Mouse (Mus musculus) MEL (cell line): ENCODE data around the gene Gm9817. TPM values are rescaled to one million over a fixed set of nuclear protein-coding genes. Genes with fewer than 3 reads are reported as not detected.

Experiments
- DNase-seq: peaks from one replicate; pipeline ENCODE4 v3.0.0; 2011; ENCODE audit warnings: low read depth, low spot score
- H3K27ac ChIP-seq: 2 replicates; pipeline ENCODE4 v1.5.1; 2012; ENCODE audit warnings: low read depth, mild to moderate bottlenecking, control low read depth, low read length, moderate library complexity; ENCODE audit not compliant: control insufficient read depth
- H3K27me3 ChIP-seq, 2 experiments: fragments of 150-350 bp in 1 of 2; sonication (generic) in 1 of 2; 2 replicates each; pipeline ENCODE4 v1.6.1; 2012; ENCODE audit warnings: low read length in 2 of 2, mild to moderate bottlenecking in 2 of 2, improper control_type of control experiment in 1 of 2, moderate library complexity in 1 of 2; ENCODE audit not compliant: insufficient read depth in 2 of 2, control insufficient read depth in 1 of 2
- H3K36me3 ChIP-seq, 2 experiments: 2 replicates each; pipeline ENCODE4 v1.6.1; 2012 to 2014; ENCODE audit warnings: low read length in 2 of 2, improper control_type of control experiment in 1 of 2, inconsistent platforms in 1 of 2, mild to moderate bottlenecking in 1 of 2; ENCODE audit not compliant: insufficient read depth in 2 of 2, control insufficient read depth in 1 of 2
- H3K4me1 ChIP-seq, 2 experiments: fragments of 150-350 bp in 1 of 2; sonication (generic) in 1 of 2; 2 replicates each; pipeline ENCODE4 v1.6.1; 2012; ENCODE audit warnings: low read length in 2 of 2, improper control_type of control experiment in 1 of 2, mild to moderate bottlenecking in 1 of 2; ENCODE audit not compliant: insufficient read depth in 2 of 2, control insufficient read depth in 1 of 2
- H3K4me3 ChIP-seq, 2 experiments: fragments of 150-350 bp in 1 of 2; sonication (generic) in 1 of 2; 2 replicates each; pipeline ENCODE4 v1.5.1; 2012; ENCODE audit warnings: low read depth in 2 of 2, low read length in 2 of 2, mild to moderate bottlenecking in 2 of 2, moderate library complexity in 2 of 2, control low read depth in 1 of 2, improper control_type of control experiment in 1 of 2; ENCODE audit not compliant: control insufficient read depth in 1 of 2, insufficient read depth in 1 of 2
- H3K79me2 ChIP-seq: 2 replicates; pipeline ENCODE4 v1.6.1; 2012; ENCODE audit warnings: mild to moderate bottlenecking, low read length, moderate library complexity; ENCODE audit not compliant: control insufficient read depth, poor library complexity, insufficient read depth
- H3K9ac ChIP-seq: 2 replicates; pipeline ENCODE4 v1.6.1; 2012; ENCODE audit warnings: low read depth, mild to moderate bottlenecking, control low read depth, low read length, moderate library complexity; ENCODE audit not compliant: control insufficient read depth, poor library complexity, severe bottlenecking
- H3K9me3 ChIP-seq: fragments of 150-350 bp; sonication (generic); replicated peaks from 2 replicates; pipeline ENCODE4 v1.6.1; 2012; ENCODE audit warnings: mild to moderate bottlenecking, low read length, improper control_type of control experiment, moderate library complexity; ENCODE audit not compliant: insufficient read depth
- BHLHE40 ChIP-seq: IDR thresholded peaks from 2 replicates; pipeline ENCODE4 v1.6.1; 2012; ENCODE audit warnings: low read depth, mild to moderate bottlenecking, inconsistent platforms, low read length, improper control_type of control experiment, borderline replicate concordance
- CHD2 ChIP-seq: IDR thresholded peaks from 2 replicates; pipeline ENCODE4 v1.6.1; 2011; ENCODE audit warnings: low read length, improper control_type of control experiment
- EP300 ChIP-seq, 2 experiments: IDR thresholded peaks; 2 replicates each; pipeline ENCODE4 v1.6.1; 2011; ENCODE audit warnings: improper control_type of control experiment in 2 of 2, low read length in 2 of 2, low read depth in 1 of 2, mild to moderate bottlenecking in 1 of 2
- ETS1 ChIP-seq: IDR thresholded peaks from 2 replicates; pipeline ENCODE4 v1.6.1; 2012; ENCODE audit warnings: low read depth, mild to moderate bottlenecking, inconsistent platforms, low read length, improper control_type of control experiment, moderate library complexity
- GATA1 ChIP-seq: IDR thresholded peaks from 2 replicates; pipeline ENCODE4 v1.6.1; 2011; ENCODE audit warnings: low read depth, low read length, improper control_type of control experiment
- KAT2A ChIP-seq: conservative IDR thresholded peaks from 2 replicates; pipeline ENCODE4 v1.6.1; 2012; ENCODE audit warnings: low read depth, low read length, improper control_type of control experiment, inconsistent platforms
- NRF1 ChIP-seq: IDR thresholded peaks from 2 replicates; pipeline ENCODE4 v1.6.1; 2014; ENCODE audit warnings: low read depth, mild to moderate bottlenecking, inconsistent platforms, low read length, improper control_type of control experiment, moderate library complexity; ENCODE audit not compliant: poor library complexity, insufficient read depth, severe bottlenecking
- RAD21 ChIP-seq: IDR thresholded peaks from 2 replicates; pipeline ENCODE4 v1.6.1; 2011; ENCODE audit warnings: mild to moderate bottlenecking, low read depth, low read length, improper control_type of control experiment
- SIN3A ChIP-seq: IDR thresholded peaks from 2 replicates; pipeline ENCODE4 v1.6.1; 2012; ENCODE audit warnings: low read length, improper control_type of control experiment, inconsistent platforms
- TAL1 ChIP-seq: IDR thresholded peaks from 2 replicates; pipeline ENCODE4 v1.6.1; 2012; ENCODE audit warnings: mild to moderate bottlenecking, inconsistent platforms, low read length, moderate library complexity, mixed read lengths
- TBP ChIP-seq: IDR thresholded peaks from 2 replicates; pipeline ENCODE4 v1.8.0; 2011; ENCODE audit warnings: low read depth, low read length, improper control_type of control experiment
- TCF12 ChIP-seq: IDR thresholded peaks from 2 replicates; pipeline ENCODE4 v1.6.1; 2014; ENCODE audit warnings: low read depth, mild to moderate bottlenecking, inconsistent platforms, low read length, improper control_type of control experiment, moderate library complexity
- USF1 ChIP-seq: IDR thresholded peaks from 2 replicates; pipeline ENCODE4 v1.6.1; 2014; ENCODE audit warnings: low read depth, mild to moderate bottlenecking, inconsistent platforms, low read length, improper control_type of control experiment, moderate library complexity
- ZMIZ1 ChIP-seq: IDR thresholded peaks from 2 replicates; pipeline ENCODE4 v1.6.1; 2012; ENCODE audit warnings: low read depth, mild to moderate bottlenecking, inconsistent platforms, low read length, improper control_type of control experiment, moderate library complexity
- ZNF384 ChIP-seq: IDR thresholded peaks from 2 replicates; pipeline ENCODE4 v1.6.1; 2012; ENCODE audit warnings: low read depth, mild to moderate bottlenecking, inconsistent platforms, low read length, improper control_type of control experiment
- polyA plus RNA-seq, 2 experiments: library from polyadenylated mRNA; stranded (reverse) in 1 of 2; unstranded in 1 of 2; fragments of >175 nt in 1 of 2; fragments of >200 nt in 1 of 2; gene quantifications; 2 replicates each; pipeline versions ENCODE4 v1.2.1 to v1.2.4; 2012; ENCODE audit warnings: low replicate concordance in 2 of 2, low read depth in 1 of 2; ENCODE audit not compliant: insufficient read length in 2 of 2, insufficient read depth in 1 of 2, missing spikeins in 1 of 2
- total RNA-seq: library from RNA; depleted of rRNA; stranded (reverse); fragments of 300-350 nt; gene quantifications from 2 replicates; pipeline ENCODE4 v1.2.3, GENCODE M21; 2012

Gm9817 gene
- total and polyA plus RNA-seq, 3 experiments: 0.08 TPM; not detected in 2

DNA sequence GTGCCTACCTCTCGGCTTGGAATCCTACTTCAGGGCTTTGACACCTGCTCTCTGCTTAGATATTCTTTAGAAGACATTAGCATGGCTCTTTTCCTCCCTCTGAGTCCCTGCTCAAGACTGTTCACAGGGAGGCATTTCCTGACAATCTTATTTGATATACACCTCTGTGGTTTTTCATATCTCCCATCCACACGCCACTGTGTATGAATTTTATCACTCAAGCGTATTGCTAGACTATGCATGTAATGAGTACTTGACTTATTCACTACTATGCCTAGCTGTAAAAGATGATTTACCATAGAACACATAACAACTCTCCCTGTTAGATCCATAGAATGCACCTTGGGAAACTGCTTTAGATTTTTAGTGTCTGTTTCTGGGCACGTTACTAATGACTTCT is 14.3 kb downstream of the Gm9817 start:
- H3K27me3 ChIP-seq: no peaks in the 10 kb centered on the region
- DNase-seq: no peak

DNA sequence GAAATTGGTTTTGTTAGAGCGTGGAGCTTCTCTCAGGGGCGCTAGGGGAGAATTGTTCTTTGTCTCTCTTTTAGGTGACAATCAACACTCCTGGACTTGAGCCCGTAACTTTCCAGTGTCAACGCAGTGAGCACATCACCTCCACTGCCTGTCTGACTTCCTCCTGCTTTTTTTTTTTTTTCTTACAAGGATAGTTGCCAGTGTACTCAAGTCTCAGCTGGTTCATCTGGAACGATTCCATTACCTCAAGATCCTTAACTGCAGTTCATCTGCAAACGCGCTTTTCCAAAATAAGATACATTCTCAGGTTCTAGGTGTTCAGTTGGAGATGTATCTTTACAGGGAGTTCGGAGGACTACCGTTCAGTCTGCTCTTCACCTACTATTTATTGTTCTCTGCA is 16.5 kb downstream of the Gm9817 start:
- peaks cover 0 to 14% of the 10 kb centered on the region in 2 experiments; a peak in 2 of 4 replicates for H3K36me3 ChIP-seq
- no peaks in the 10 kb centered on the region for H3K27me3 ChIP-seq
- no peak overlapping the region for H3K27ac ChIP-seq
- H3K4me3 ChIP-seq: no peak overlapping the region
- TF ChIP-seq NRF1 (no peak), ETS1 (peak; percentile 72; the same call in 1 of the 2 replicates), ZNF384 (peak; percentile 86), SIN3A (0 out of 2 replicates have a peak, but pooled peaks have one; percentile 12)
- H3K4me1 ChIP-seq: peaks cover 0 to 11% of the 10 kb centered on the region in 2 experiments
- H3K79me2 ChIP-seq: no peaks in the 10 kb centered on the region
- H3K9ac ChIP-seq: no peak overlapping the region
- DNase-seq: peak; percentile 36
- no peaks in the 10 kb centered on the region for H3K9me3 ChIP-seq

More for the DNA sequence above, 14.3 kb downstream of the Gm9817 start:
- TF ChIP-seq EP300 (IDR thresholded peaks at IDR 0.05; ENCODE audit: low read depth in 1 of 2, low read length in 2 of 2) (peak; percentile 47 to 67; a peak in 3 of 4 replicates), TAL1 (no peak), USF1 (no peak), BHLHE40 (no peak), TBP (no peak), KAT2A (no peak), GATA1 (peak; percentile 59), TCF12 (0 out of 2 replicates have a peak, but pooled peaks have one; percentile 41), RAD21 (no peak), ZMIZ1 (no peak), CHD2 (no peak)
- H3K27ac ChIP-seq: no peak overlapping the region
- no peak overlapping the region for H3K4me3 ChIP-seq
- no peaks in the 10 kb centered on the region for H3K9me3 ChIP-seq
- H3K79me2 ChIP-seq: no peaks in the 10 kb centered on the region
- H3K36me3 ChIP-seq: peaks cover 0 to 16% of the 10 kb centered on the region in 2 experiments; a peak in 2 of 4 replicates
- H3K4me1 ChIP-seq: peaks cover 2 to 9% of the 10 kb centered on the region in 2 experiments
- no peak overlapping the region for H3K9ac ChIP-seq
